Mouse (Mus musculus) CD4-positive, CD25-positive, alpha-beta regulatory T cell, adult 2 months (primary cell): ENCODE data around the gene Shisa4.
A peak's percentile ranks its signal among the peaks of the same experiment; 100 is the strongest.
"Not testable (repeated sequence)": the region's sequence is repeated elsewhere in the genome, so short reads cannot be mapped to it uniquely, and the experiment has no call there.

ENCODE experiments used
- DNase-seq: peaks from one replicate; pipeline ENCODE4 v3.0.0-alpha.2; 2012; ENCODE audit warnings: low read depth, low spot score

The Shisa4 gene

DNA sequence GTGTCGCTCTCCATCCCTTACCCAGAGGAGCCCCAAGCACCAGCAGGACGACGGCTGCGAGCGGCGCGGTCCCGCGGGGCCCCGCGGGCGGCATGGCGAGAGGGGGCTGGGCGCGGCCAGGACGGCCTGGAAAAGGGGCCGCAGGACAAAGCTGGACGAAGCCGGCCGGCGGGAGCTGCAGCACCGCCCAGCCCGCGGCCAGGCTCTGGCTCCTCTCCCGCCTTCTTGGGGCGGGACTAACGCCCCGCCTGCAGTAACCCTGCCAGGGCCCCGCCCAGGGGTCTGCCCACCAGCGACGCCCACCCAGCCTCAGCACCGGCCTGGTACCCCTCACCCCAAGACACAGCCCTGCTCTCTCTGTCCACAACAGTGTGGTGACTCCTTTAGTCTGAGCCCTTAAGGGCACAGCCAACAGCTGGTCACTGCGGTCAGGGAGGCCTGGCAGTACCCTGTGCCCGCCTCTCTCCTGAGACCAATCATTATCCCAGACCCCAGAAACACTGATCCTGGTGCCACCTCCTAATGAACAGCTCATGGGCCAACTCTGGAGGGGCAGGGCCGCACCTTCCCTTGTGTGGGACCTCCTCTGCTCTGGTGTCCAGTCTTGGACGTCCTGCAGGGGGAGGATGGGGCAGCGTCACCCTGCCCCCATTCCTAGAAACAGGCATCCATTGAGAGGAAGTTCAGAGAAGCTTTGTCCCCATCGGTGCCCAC lies at the start of gene Shisa4:
Gene Shisa4 (minus strand): TSS at position 370 of the 714 bp plus-strand sequence.
- no peak for DNase-seq

DNA sequence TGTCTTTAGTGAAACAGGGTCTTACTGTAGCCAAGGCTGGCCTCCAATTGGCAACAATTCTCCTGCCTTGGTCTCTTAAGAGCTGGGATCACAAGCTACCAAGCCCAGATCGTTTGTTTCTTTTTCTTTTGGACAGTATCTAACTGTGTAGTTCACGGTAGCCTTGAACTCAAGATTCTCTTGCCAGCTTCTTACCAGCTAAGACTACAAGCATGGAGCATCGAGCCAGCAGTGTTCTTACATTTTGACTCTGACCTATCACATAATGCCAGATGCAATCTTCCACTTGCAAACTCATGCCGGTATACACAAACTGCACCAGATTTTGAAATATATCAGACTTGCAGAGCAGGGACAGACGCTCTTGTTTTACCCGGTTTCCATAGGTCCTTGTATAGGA lies 47.7 kb upstream of the Shisa4 start:
- DNase-seq: no peak

DNA sequence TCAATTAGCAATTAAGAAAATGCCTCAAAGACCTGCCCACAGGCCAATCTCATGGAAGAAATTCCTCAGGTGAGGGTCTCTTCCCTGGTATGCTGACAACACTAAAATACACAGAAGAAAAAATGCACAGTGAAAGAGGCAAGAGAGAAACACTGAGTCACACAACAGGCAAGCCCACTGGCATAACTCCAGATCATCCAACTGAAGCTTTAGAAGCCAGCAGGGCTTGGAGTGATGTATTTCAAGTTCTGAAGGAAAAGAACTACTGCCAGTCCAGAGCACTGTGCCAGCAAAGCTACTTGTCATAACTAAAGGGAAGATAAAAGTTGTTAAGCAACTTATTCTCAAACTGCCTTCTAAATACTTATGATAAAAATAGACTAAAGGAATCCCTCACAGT lies 39.0 kb upstream of the Shisa4 start:
- no peak for DNase-seq

DNA sequence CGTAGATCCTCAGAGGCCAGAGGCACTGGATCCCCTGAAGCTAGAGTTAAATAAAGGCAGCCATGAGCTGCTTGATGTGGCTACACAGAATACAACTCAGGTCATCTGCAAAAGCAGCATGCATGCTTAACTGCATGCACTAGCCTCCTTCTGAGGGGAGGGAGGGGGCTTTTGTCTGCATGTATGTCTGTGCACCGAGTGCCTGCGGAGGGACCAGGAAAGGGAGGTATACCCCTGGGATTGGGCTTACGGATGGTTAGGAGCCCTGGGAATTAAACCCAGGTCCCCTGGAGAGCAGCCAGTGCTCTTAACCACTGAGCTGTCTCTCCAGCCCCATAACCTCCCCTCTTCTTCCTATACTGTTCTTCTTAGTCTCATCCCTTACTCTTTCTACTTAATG lies 37.1 kb upstream of the Shisa4 start:
- no peak for DNase-seq

DNA sequence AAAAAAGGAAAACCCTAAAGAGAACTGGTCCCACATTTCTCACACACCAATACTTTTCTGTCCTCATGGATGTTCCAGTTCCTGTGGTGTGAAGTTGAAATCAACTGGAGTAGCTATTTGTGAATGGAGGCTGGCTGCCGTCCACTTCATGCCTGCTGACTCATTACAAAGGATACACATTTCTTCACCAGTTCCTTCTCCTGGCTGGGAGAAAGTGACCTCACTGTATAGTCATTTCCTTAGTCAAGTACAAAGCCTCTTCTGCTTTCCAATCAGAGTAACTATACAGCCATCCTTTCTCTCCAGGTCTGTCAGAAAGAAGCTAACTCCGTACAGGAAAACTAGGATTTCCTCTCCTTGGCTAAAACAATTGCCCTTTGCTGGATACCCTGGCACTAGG lies 35.9 kb upstream of the Shisa4 start:
- DNase-seq: no peak

DNA sequence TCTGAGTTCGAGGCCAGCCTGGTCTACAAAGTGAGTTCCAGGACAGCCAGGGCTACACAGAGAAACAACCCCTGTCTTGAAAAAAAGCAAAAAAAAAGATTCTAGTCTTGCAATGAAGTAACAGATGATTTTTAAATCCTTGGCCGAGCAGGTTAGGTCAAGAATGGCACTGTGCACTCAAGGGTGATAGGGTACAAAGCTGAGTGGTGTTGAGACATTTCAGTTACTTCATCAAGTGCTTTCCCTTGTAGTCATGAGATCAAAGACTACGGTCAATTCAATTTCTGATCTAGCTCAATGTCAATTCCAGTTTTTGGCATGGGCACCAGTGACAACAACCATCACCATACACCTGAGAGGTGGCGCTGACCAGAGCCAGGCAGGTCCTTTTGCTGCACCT lies 33.9 kb upstream of the Shisa4 start:
- DNase-seq: no peak

DNA sequence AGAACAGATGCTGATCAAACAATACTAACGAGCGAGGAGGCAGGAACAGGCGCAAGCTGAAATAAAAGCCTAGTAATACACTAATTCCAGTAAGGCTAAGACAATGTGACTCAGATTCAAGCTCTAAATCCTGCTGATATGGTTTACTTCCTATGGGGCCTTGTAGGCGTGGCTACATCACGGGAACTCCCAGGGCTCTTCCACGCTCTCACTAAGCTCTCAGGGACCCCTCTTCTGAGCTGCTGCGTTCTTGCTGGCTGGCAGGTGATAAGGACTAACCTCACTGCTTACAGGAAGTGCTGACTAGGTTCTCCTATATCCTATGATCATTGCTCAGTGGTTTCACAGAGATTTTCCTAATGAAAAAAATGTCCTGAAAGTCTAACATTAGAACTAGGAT lies 30.3 kb upstream of the Shisa4 start:
- no peak for DNase-seq

DNA sequence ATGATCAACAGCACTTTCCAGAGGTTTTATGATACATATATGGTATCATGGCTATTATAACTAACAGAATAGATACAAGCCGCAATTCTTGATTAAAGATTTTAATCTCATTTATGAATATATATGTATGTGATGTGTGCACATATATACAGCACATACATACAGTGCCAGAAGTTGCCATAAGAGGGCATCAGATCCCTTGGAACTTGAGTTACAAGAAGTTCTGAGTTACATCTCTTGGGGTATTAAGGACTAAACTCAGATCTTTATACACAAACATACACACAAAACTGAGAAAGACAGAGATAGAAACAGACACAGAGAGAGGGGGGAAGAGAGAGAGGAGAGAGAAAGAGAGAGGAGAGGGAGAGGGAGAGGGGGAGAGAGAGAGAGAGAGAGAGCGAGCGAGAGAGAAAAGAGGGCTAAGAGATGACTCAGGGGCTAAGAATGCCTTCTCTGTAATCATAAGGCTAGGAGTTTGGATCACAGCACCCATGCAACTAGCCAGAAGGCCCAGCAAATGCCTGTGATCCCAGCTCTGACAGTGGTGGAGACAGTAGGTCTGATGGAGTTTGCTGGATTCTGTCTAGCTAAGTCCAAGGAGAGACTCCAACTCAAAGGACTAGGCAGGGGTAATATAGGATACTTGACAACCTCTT lies 26.5 kb upstream of the Shisa4 start:
- DNase-seq: peak; percentile 15

DNA sequence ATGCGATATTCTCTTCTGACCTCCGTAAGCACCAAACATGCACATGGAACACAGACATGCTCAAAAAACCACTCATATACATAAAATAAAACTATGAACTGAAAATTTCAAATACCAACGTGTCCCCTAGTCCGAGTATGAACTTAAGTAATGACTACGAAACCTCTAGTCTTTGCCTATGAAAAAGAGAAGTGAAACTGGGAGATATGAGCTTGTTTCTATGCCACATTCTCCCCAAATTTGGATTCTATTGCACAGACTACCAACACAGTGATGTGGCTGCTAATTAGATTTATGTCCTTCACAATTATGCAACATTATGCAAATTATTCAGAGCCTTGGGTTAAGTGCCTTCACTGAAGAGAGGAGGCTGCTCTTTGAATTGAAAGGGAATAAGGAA lies 24.4 kb upstream of the Shisa4 start:
- no peak for DNase-seq

DNA sequence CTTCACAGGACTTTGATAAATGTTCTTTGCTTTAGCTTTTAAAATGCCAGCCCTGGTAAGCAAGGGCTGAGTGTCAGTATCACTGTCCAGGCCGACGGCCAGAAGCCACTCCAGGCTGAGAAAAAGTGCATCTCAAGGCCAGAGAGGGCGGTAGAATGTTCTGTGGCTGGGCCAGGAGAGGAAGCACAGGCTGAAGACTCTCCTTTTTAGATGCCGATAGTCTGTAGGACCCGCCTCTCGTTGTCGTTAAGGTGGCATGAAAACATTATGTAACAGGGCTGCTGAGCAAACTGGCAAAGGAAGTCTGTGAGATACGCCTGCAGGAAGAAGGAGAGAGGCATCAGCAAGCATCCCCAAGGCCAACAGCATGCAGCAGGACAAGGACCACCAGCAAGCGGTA lies 10.1 kb upstream of the Shisa4 start:
- no peak for DNase-seq

DNA sequence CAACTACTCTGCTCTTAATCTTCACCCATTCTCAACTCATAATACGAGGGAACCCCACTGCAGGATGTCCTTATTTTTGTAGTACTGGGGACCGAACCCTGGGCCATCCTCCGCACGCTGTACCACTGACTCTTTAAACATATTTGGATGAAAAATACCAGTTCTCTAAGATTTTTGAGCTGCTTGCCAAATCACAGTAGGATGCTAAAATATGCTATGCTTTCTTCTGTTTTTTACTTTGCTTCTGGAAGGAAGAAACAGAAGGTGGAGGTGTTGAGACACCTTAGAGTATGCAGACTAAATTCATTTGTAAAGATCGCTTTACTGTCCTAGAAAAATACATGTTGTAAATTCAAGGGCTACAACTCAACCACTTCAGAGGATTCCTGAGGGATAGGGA lies 9.1 kb upstream of the Shisa4 start:
- no peak for DNase-seq

DNA sequence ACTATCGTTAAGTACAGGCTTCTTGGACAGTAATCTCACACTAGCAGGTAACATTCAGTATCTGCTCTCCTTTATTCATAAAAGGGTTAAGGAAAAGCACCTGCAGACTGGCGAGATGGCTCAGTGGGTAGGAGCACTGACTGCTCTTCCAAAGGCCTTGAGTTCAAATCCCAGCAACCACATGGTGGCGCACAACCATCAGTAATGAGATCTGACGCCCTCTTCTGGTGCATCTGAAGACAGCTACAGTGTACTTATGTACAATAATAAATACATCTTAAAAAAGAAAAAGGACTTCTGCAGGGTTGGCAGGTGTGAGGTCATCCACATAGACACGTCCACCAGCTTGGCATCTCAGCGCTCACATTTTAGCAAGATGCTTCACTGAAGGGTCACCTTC lies 6.5 kb upstream of the Shisa4 start:
- not testable (repeated sequence) for DNase-seq

DNA sequence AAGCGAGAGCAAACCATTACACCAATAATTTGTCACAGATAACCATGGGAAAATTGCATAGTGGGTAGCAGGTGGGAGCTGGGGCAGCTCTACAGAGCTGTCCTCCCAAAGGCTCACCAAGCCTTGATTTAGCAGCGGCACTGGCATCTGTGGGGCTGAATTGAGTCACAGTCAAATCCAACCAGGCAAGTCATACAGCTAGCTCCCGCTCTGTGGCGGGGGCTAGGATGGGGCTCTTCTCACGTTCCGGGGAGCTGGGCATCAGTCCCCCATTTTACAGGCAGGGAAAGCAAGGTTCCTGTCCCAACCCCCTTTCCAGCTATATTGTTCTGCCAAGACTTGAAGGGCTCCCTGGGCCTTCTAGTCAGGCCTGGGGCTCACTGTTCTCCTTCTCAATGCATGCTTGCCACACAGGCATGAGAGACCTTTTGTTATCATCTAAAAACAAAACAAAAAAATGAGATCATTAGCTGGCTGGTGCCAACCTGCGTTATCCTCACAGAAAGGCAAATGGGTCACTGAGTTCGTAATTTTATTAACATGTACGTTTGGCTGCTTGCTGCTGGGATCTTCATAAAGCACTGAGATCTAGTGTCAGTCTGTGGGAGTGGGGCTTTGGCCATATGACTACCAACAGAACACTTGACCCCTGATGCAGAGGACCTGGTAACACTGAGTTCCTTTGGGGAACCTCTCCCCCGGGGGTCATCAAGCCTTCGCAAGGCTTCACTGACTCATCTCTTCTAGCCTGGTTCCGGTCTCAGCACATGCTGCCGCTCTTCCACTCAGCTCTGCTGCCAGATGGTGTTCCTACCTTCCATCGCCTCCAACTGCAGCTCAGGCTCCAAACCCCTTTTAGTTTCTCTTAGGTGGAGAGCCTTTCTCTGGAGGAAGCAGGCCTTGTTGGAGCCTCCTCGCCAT lies 5.3 kb upstream of the Shisa4 start:
- no peak for DNase-seq

DNA sequence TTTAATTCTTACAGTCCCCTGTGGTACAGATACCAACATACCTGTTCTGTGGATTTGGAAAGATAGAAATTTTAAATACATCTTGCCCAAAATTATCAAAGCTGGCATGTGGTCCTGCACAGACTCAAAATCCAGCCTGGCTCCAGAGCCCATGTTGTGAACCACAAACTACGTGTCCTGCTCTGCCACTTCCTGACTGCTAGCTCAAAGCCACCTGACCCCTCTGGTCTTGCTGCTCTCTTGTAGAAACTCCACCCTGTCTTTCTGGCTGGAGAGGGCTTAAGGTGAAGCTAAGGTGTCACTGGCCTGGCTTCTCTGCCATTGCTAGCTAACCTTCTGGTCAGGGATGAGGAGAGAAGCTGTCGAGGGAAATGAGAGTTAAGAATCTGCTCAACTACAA lies 4.0 kb upstream of the Shisa4 start:
- DNase-seq: no peak

DNA sequence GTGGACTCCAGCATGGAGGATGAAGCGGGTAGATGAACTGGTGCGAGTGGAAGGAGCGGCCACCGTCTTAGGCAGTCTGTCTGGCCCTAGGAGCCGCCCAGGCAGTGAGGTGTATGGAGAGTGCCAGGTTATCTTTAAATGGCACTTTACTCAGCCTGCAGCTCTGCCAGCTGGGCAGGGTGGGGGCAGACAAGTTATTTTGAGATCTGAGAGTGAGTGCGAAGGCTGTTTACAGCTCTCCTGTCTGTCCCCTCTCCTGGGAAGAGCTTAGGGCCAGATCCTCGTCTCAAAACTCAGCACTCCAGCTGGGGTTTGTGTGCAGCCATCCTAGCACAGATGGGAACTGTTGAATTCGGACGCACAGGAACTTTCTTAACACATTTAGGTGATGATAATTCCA lies 3.5 kb upstream of the Shisa4 start:
- no peak for DNase-seq

DNA sequence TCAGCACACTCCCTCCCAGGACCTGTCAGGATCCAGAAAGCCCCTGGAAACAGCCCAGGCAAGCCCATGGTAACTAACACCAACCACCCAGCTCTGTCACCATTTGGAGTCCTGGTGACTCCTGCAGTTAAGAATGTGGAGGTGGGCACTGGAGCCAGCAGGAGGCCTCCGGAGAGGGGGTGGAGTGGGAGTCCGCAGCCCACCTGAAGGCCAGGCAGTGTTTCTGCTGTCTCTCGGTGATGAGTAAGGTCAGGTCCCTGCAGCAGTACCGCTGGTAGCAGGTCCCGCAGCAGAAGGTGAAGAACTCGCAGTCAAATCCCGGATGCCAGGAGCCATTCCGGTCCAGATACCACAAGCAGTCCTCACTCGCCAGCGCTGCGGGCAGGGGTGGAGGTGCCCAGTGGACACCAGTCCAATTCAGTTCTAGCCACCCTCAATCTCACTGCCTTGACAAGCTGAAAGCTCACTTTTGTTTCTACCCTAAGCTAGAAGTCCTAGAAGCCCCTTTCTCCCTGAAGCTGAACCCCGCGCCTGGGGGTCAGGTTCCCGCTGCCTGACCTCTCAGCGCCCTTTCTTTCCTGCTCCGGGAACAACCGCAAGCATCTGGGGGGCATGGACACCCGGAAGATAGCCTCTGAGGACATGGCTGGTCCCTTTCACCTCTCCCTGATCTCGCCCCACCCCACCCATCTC lies 716 bp downstream of the Shisa4 start:
- DNase-seq: no peak

DNA sequence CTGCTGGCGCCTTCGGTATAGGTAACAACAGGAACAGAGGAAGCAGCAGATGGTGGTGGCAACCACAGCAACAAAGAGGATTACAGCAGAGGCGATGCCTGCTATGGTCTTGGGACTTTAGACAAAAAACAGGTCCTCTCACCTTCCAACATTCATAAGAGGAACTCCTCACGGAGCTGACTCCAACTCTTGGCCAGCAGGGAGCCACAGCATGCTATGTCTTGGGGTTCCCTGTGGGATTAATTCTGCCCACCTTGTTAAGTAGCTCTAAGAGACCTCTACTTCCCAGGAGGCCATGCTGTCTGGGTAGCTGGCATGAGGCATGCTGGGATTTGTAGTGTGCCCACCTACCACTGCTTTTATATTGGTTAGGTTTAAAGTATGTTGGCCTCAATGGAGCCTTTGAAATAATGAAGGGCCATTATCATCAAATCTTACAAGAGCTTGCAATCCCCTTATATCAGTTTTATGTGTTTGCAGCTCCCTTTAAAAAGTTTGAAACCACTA lies 1.8 kb downstream of the Shisa4 start:
- DNase-seq: no peak

DNA sequence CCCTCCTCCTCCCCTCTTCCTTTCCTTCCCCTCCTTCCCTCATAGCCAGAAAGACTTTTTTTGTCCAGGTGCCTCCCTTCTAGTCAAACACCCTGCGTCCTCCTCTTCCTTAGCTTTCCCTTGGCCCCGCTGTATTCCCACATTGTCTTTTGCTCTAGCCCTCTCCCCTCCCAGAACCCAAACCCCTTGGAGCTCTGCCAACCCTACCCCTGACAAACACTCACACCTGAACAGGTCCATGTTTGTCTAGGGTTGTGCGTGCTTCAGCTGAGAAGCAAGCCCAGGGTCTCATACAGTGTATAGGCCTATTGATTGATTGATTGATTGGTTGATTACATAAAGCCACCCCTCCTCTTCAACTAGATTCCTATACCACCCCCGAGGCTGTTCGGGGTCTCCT lies 5.6 kb downstream of the Shisa4 start:
- no peak for DNase-seq

DNA sequence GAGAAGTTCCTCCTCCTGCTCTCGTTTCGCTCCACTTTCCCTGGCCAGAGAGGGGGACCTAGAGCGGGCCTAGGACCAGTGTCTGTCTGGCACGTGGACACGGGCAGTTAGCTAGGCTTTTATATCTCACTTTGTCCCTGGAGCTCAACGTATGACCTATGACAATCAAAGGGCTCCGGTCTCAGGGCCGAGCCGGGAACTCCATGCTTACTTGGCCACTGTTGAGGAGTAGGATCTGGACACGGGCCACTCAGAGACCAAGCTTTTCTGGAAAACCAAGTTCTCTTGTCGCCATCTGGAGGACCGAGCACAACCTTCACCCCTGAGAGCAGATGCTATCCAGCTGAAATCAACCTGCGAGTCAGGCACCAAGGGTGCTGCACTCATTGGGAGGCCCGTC lies 6.1 kb downstream of the Shisa4 start:
- no peak for DNase-seq

DNA sequence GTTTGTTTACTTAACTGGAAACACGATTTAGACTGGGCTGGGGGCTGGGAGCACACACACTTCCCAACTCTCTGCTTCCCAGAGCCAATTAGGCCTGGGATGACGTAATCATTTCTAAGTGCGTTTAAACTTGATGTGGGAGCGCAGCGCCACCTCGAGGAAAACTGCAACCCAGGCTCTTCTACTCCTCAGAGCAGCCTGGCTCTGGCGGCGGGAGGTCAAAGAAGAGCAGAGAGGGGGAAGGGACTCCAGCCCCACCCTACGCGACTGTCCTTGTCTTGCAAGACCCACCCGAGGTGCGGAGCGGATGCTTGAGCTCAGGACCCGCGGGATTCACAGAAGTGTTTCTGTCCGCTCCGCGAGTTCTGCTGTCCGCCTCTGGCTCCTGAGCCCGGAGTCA lies 6.8 kb downstream of the Shisa4 start:
- peak; percentile 78 for DNase-seq

DNA sequence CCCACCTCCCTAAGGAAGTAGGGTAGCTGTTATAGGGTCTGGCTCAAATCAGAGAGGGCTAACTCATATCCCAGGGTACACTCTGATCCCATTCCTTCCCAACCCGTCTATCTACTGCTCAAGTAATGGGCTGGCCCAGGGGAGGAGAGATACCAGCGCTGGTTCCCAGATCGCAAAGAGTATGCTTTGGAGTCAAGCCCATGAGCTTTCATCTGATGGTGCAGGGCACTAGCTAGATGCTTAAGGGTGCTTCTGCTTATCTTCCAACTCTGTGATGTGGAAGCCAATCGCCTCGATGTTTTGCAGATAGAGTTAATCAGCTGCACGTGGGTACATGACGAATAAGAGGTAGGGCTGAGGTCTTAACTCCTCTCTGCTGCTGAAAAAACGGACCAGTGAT lies 7.4 kb downstream of the Shisa4 start:
- DNase-seq: no peak

DNA sequence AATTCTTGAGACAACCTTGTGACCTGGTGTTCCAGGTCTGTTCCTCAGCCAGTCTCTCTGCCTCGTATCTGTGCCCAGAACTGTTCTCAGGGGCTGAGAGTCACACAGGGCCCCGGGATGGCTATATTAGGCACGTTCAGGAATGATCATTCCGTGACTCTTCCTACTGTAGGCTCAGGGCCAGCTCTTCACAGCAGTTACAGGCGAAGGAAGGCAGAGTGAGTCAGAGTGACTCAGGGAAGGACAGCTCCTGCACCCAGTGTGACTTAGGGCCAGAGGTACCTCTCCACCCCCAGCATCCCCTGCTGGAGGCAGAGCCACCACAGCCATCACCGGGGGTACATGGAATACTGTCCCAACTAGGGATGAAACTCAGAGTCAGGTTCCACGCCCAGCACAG lies 8.0 kb downstream of the Shisa4 start:
- DNase-seq: no peak
